Mouse (Mus musculus): ENCODE results near the gene Clip3. TPM values are rescaled to one million over a fixed set of nuclear protein-coding genes. Genes with fewer than 3 reads are reported as not detected.

Gene Clip3
- total and polyA plus RNA-seq, 3 experiments, result 0.33 TPM; not detected in 2

GRCm38 (mm10) chr7:30280670-30281138 is 10.8 kb upstream of the Clip3 start:
- Histone ChIP-seq H3K36me3 (replicated peaks) (peaks cover 20% of the 10 kb centered on the region), H3K27me3 (ENCODE audit: insufficient read depth, low read length) (peaks cover 3% of the 10 kb centered on the region; the same call in 1 of the 2 replicates), H3K9me3 (replicated peaks) (no peaks in the 10 kb centered on the region), H3K4me1 (ENCODE audit: insufficient read depth, low read depth, low read length) (peaks cover 27% of the 10 kb centered on the region), H3K4me3 (ENCODE audit: low read depth, low read length) (peak overlapping the region; percentile 92)
- ATAC-seq (ENCODE audit: extremely low read depth, insufficient number of reproducible peaks, low FRiP score, poor library complexity, severe bottlenecking) (peak; percentile 50), DNase-seq (ENCODE audit: low spot score) (peak; percentile 76)
- TF ChIP-seq TAL1 (conservative IDR thresholded peaks at IDR 0.05; ENCODE audit: low read depth, low read length) (no peak), POLR2AphosphoS5 (IDR thresholded peaks at IDR 0.05; ENCODE audit: insufficient replicate concordance, low read depth, low read length) (no peak), CTCF (IDR thresholded peaks at IDR 0.05; ENCODE audit: low read depth, low read length) (no peak), GATA1 (IDR thresholded peaks at IDR 0.05; ENCODE audit: borderline replicate concordance, low read length) (no peak), GATA2 (IDR thresholded peaks at IDR 0.05; ENCODE audit: borderline replicate concordance, low read depth, low read length) (no peak)

- Histone ChIP-seq H3K4me1 (ENCODE audit: insufficient read depth, low read depth, low read length) (peaks cover 27% of the 10 kb centered on the region), H3K4me3 (ENCODE audit: low read depth, low read length) (no peak overlapping the region), H3K27me3 (ENCODE audit: insufficient read depth, low read length) (peaks cover 8% of the 10 kb centered on the region), H3K9me3 (replicated peaks) (no peaks in the 10 kb centered on the region), H3K36me3 (replicated peaks) (peaks cover 16% of the 10 kb centered on the region)
- no peak for DNase-seq (ENCODE audit: low spot score)
- ATAC-seq (ENCODE audit: extremely low read depth, insufficient number of reproducible peaks, low FRiP score, poor library complexity, severe bottlenecking), result no peak
- no peak for TF ChIP-seq POLR2AphosphoS5 (IDR thresholded peaks at IDR 0.05; ENCODE audit: insufficient replicate concordance, low read depth, low read length)
- TF ChIP-seq CTCF (IDR thresholded peaks at IDR 0.05; ENCODE audit: low read depth, low read length), result no peak
Measured at GRCm38 (mm10) chr7:30281522-30281921, 10.0 kb upstream of the Clip3 start.

- Histone ChIP-seq H3K4me1 (ENCODE audit: insufficient read depth, low read depth, low read length) (peaks cover 26% of the 10 kb centered on the region), H3K36me3 (replicated peaks) (peaks cover 7% of the 10 kb centered on the region), H3K27me3 (ENCODE audit: insufficient read depth, low read length) (peaks cover 17% of the 10 kb centered on the region), H3K9me3 (replicated peaks) (no peaks in the 10 kb centered on the region), H3K4me3 (ENCODE audit: low read depth, low read length) (no peak overlapping the region)
- DNase-seq (ENCODE audit: low spot score) (no peak), ATAC-seq (ENCODE audit: extremely low read depth, insufficient number of reproducible peaks, low FRiP score, poor library complexity, severe bottlenecking) (no peak)
- no peak for TF ChIP-seq CTCF (IDR thresholded peaks at IDR 0.05; ENCODE audit: low read depth, low read length)
- no peak for TF ChIP-seq GATA1 (IDR thresholded peaks at IDR 0.05; ENCODE audit: borderline replicate concordance, low read length)
- no peak for TF ChIP-seq GATA2 (IDR thresholded peaks at IDR 0.05; ENCODE audit: borderline replicate concordance, low read depth, low read length)
- TF ChIP-seq TAL1 (conservative IDR thresholded peaks at IDR 0.05; ENCODE audit: low read depth, low read length), result no peak
- no peak for TF ChIP-seq POLR2AphosphoS5 (IDR thresholded peaks at IDR 0.05; ENCODE audit: insufficient replicate concordance, low read depth, low read length)
Measured at GRCm38 (mm10) chr7:30282740-30283139, 8.8 kb upstream of the Clip3 start.

- Histone ChIP-seq H3K4me1 (ENCODE audit: insufficient read depth, low read depth, low read length) (peaks cover 2% of the 10 kb centered on the region), H3K36me3 (replicated peaks) (no peaks in the 10 kb centered on the region), H3K27me3 (ENCODE audit: insufficient read depth, low read length) (peaks cover 47% of the 10 kb centered on the region), H3K9me3 (replicated peaks) (no peaks in the 10 kb centered on the region), H3K4me3 (ENCODE audit: low read depth, low read length) (no peak overlapping the region)
- ATAC-seq (ENCODE audit: extremely low read depth, insufficient number of reproducible peaks, low FRiP score, poor library complexity, severe bottlenecking), result no peak
- TF ChIP-seq TAL1 (conservative IDR thresholded peaks at IDR 0.05; ENCODE audit: low read depth, low read length) (no peak), GATA1 (IDR thresholded peaks at IDR 0.05; ENCODE audit: borderline replicate concordance, low read length) (no peak), GATA2 (IDR thresholded peaks at IDR 0.05; ENCODE audit: borderline replicate concordance, low read depth, low read length) (no peak), POLR2AphosphoS5 (IDR thresholded peaks at IDR 0.05; ENCODE audit: insufficient replicate concordance, low read depth, low read length) (no peak), CTCF (IDR thresholded peaks at IDR 0.05; ENCODE audit: low read depth, low read length) (no peak)
- DNase-seq (ENCODE audit: low spot score), result no peak
Measured at GRCm38 (mm10) chr7:30286701-30287410, 4.7 kb upstream of the Clip3 start.

GRCm38 (mm10) chr7:30288046-30288445 is 3.5 kb upstream of the Clip3 start:
- TF ChIP-seq CTCF (IDR thresholded peaks at IDR 0.05; ENCODE audit: low read depth, low read length) (no peak), GATA2 (IDR thresholded peaks at IDR 0.05; ENCODE audit: borderline replicate concordance, low read depth, low read length) (no peak), TAL1 (conservative IDR thresholded peaks at IDR 0.05; ENCODE audit: low read depth, low read length) (no peak), GATA1 (IDR thresholded peaks at IDR 0.05; ENCODE audit: borderline replicate concordance, low read length) (no peak), POLR2AphosphoS5 (IDR thresholded peaks at IDR 0.05; ENCODE audit: insufficient replicate concordance, low read depth, low read length) (no peak)
- H3K36me3 ChIP-seq (replicated peaks), result no peaks in the 10 kb centered on the region
- DNase-seq (ENCODE audit: low spot score) (no peak), ATAC-seq (ENCODE audit: extremely low read depth, insufficient number of reproducible peaks, low FRiP score, poor library complexity, severe bottlenecking) (no peak)
- peaks cover 52% of the 10 kb centered on the region for H3K27me3 ChIP-seq (ENCODE audit: insufficient read depth, low read length)
- H3K4me1 ChIP-seq (ENCODE audit: insufficient read depth, low read depth, low read length), result peaks cover 2% of the 10 kb centered on the region
- no peak overlapping the region for H3K4me3 ChIP-seq (ENCODE audit: low read depth, low read length)
- no peaks in the 10 kb centered on the region for H3K9me3 ChIP-seq (replicated peaks)

- TF ChIP-seq POLR2AphosphoS5 (IDR thresholded peaks at IDR 0.05; ENCODE audit: insufficient replicate concordance, low read depth, low read length) (no peak), GATA1 (IDR thresholded peaks at IDR 0.05; ENCODE audit: borderline replicate concordance, low read length) (no peak), TAL1 (conservative IDR thresholded peaks at IDR 0.05; ENCODE audit: low read depth, low read length) (no peak), CTCF (IDR thresholded peaks at IDR 0.05; ENCODE audit: low read depth, low read length) (no peak)
- no peaks in the 10 kb centered on the region for H3K36me3 ChIP-seq (replicated peaks)
- no peak overlapping the region for H3K4me3 ChIP-seq (ENCODE audit: low read depth, low read length)
- DNase-seq (ENCODE audit: low spot score) (no peak), ATAC-seq (ENCODE audit: extremely low read depth, insufficient number of reproducible peaks, low FRiP score, poor library complexity, severe bottlenecking) (no peak)
- H3K4me1 ChIP-seq (ENCODE audit: insufficient read depth, low read depth, low read length), result peaks cover 2% of the 10 kb centered on the region
- peaks cover 56% of the 10 kb centered on the region for H3K27me3 ChIP-seq (ENCODE audit: insufficient read depth, low read length)
- H3K9me3 ChIP-seq (replicated peaks), result no peaks in the 10 kb centered on the region
Measured at GRCm38 (mm10) chr7:30289071-30289713, 2.3 kb upstream of the Clip3 start.
